Mouse (Mus musculus): ENCODE results near the gene Coq10a. TPM values are rescaled to one million over a fixed set of nuclear protein-coding genes. Genes with fewer than 3 reads are reported as not detected.

Gene Coq10a
- polyA plus RNA-seq, 1 experiment from 2014 or later: 15.6 TPM

GRCm38 (mm10) chr10:128377940-128378448, 9.2 kb upstream of the Coq10a start:
- 52% methylated on average over 14 of the region's 14 CpGs for WGBS
- ATAC-seq (ENCODE audit: low read depth): no peak
- peaks cover 8% of the 10 kb centered on the region for H3K4me1 ChIP-seq (ENCODE audit: control insufficient read depth, insufficient read depth, low read length)
- peak overlapping the region; percentile 97 for H3K27ac ChIP-seq (replicated peaks; ENCODE audit: low read depth, low read length)
- no peak for DNase-seq (ENCODE audit: low spot score)
- H3K4me3 ChIP-seq (ENCODE audit: low read depth, low read length): peak overlapping the region; percentile 75
- peak overlapping the region; percentile 74 for H3K4me2 ChIP-seq (ENCODE audit: low read depth, low read length)
- no peaks in the 10 kb centered on the region for H3K27me3 ChIP-seq (replicated peaks; ENCODE audit: control insufficient read depth, insufficient read depth, low read length)
- peak overlapping the region; percentile 96 for H3K9ac ChIP-seq (ENCODE audit: low read depth, low read length)
- H3K36me3 ChIP-seq (ENCODE audit: control insufficient read depth, insufficient read depth, low read length): peaks cover 46% of the 10 kb centered on the region
- no peaks in the 10 kb centered on the region for H3K9me3 ChIP-seq (ENCODE audit: control insufficient read depth, low read length)

GRCm38 (mm10) chr10:128377222-128377939, 8.6 kb upstream of the Coq10a start:
- Histone ChIP-seq H3K4me1 (ENCODE audit: control insufficient read depth, insufficient read depth, low read length) (peaks cover 8% of the 10 kb centered on the region), H3K9me3 (ENCODE audit: control insufficient read depth, low read length) (no peaks in the 10 kb centered on the region), H3K36me3 (ENCODE audit: control insufficient read depth, insufficient read depth, low read length) (peaks cover 40% of the 10 kb centered on the region), H3K27ac (replicated peaks; ENCODE audit: low read depth, low read length) (peak overlapping the region; percentile 97), H3K4me3 (ENCODE audit: low read depth, low read length) (peak overlapping the region; percentile 75), H3K4me2 (ENCODE audit: low read depth, low read length) (peak overlapping the region; percentile 74), H3K9ac (ENCODE audit: low read depth, low read length) (peak overlapping the region; percentile 96), H3K27me3 (replicated peaks; ENCODE audit: control insufficient read depth, insufficient read depth, low read length) (no peaks in the 10 kb centered on the region)
- ATAC-seq (ENCODE audit: low read depth) (peak; percentile 71), DNase-seq (ENCODE audit: low spot score) (peak; percentile 72)
- 1% methylated on average over 17 of the region's 47 CpGs for WGBS

GRCm38 (mm10) chr10:128376455-128377211, 7.8 kb upstream of the Coq10a start, which contains the start of gene Ankrd52:
Gene Ankrd52 (plus strand): TSS chr10:128377115.
- under 1% methylated on average over 32 of the region's 73 CpGs for WGBS

GRCm38 (mm10) chr10:128376099-128376454, 7.3 kb upstream of the Coq10a start:
- 44% methylated on average over 4 of the region's 4 CpGs for WGBS
- ATAC-seq (ENCODE audit: low read depth): no peak

More at GRCm38 (mm10) chr10:128376455-128377211, 7.8 kb upstream of the Coq10a start, which contains the start of gene Ankrd52:
- peaks cover 8% of the 10 kb centered on the region for H3K4me1 ChIP-seq (ENCODE audit: control insufficient read depth, insufficient read depth, low read length)
- H3K9ac ChIP-seq (ENCODE audit: low read depth, low read length): peak within 1 kb of the TSS; percentile 96
- ATAC-seq (ENCODE audit: low read depth) (peak; percentile 93), DNase-seq (ENCODE audit: low spot score) (peak; percentile 87)
- peak within 1 kb of the TSS; percentile 74 for H3K4me2 ChIP-seq (ENCODE audit: low read depth, low read length)
- H3K27ac ChIP-seq (replicated peaks; ENCODE audit: low read depth, low read length): peak within 1 kb of the TSS; percentile 97
- H3K4me3 ChIP-seq (ENCODE audit: low read depth, low read length): peak within 1 kb of the TSS; percentile 75
- no peaks in the 10 kb centered on the region for H3K27me3 ChIP-seq (replicated peaks; ENCODE audit: control insufficient read depth, insufficient read depth, low read length)
- peaks cover 33% of the 10 kb centered on the region for H3K36me3 ChIP-seq (ENCODE audit: control insufficient read depth, insufficient read depth, low read length)
- no peaks in the 10 kb centered on the region for H3K9me3 ChIP-seq (ENCODE audit: control insufficient read depth, low read length)

GRCm38 (mm10) chr10:128374393-128374792, 5.6 kb upstream of the Coq10a start:
- H3K4me1 ChIP-seq (ENCODE audit: control insufficient read depth, insufficient read depth, low read length): peaks cover 8% of the 10 kb centered on the region
- H3K36me3 ChIP-seq (ENCODE audit: control insufficient read depth, insufficient read depth, low read length): peaks cover 12% of the 10 kb centered on the region
- no peak overlapping the region for H3K4me3 ChIP-seq (ENCODE audit: low read depth, low read length)
- no peaks in the 10 kb centered on the region for H3K27me3 ChIP-seq (replicated peaks; ENCODE audit: control insufficient read depth, insufficient read depth, low read length)
- ATAC-seq (ENCODE audit: low read depth) (no peak), DNase-seq (ENCODE audit: low spot score) (no peak)
- 77% methylated on average over 6 of the region's 6 CpGs for WGBS
- H3K9ac ChIP-seq (ENCODE audit: low read depth, low read length): no peak overlapping the region
- no peak overlapping the region for H3K4me2 ChIP-seq (ENCODE audit: low read depth, low read length)
- H3K27ac ChIP-seq (replicated peaks; ENCODE audit: low read depth, low read length): no peak overlapping the region
- no peaks in the 10 kb centered on the region for H3K9me3 ChIP-seq (ENCODE audit: control insufficient read depth, low read length)

More at GRCm38 (mm10) chr10:128376099-128376454, 7.3 kb upstream of the Coq10a start:
- Histone ChIP-seq H3K27ac (replicated peaks; ENCODE audit: low read depth, low read length) (peak overlapping the region; percentile 97), H3K4me3 (ENCODE audit: low read depth, low read length) (peak overlapping the region; percentile 75), H3K9ac (ENCODE audit: low read depth, low read length) (peak overlapping the region; percentile 96), H3K36me3 (ENCODE audit: control insufficient read depth, insufficient read depth, low read length) (peaks cover 28% of the 10 kb centered on the region), H3K4me1 (ENCODE audit: control insufficient read depth, insufficient read depth, low read length) (peaks cover 8% of the 10 kb centered on the region), H3K9me3 (ENCODE audit: control insufficient read depth, low read length) (no peaks in the 10 kb centered on the region), H3K27me3 (replicated peaks; ENCODE audit: control insufficient read depth, insufficient read depth, low read length) (no peaks in the 10 kb centered on the region), H3K4me2 (ENCODE audit: low read depth, low read length) (peak overlapping the region; percentile 74)
- DNase-seq (ENCODE audit: low spot score): no peak

- 73% methylated on average over 6 of the region's 6 CpGs for WGBS
Measured at GRCm38 (mm10) chr10:128372989-128373748, 4.4 kb upstream of the Coq10a start.

GRCm38 (mm10) chr10:128372142-128372541, 3.3 kb upstream of the Coq10a start:
- no peaks in the 10 kb centered on the region for H3K9me3 ChIP-seq (ENCODE audit: control insufficient read depth, low read length)
- WGBS: 83% methylated on average over 5 of the region's 5 CpGs
- H3K27ac ChIP-seq (replicated peaks; ENCODE audit: low read depth, low read length): no peak overlapping the region
- no peaks in the 10 kb centered on the region for H3K27me3 ChIP-seq (replicated peaks; ENCODE audit: control insufficient read depth, insufficient read depth, low read length)
- peaks cover 4% of the 10 kb centered on the region; the same call in 1 of the 2 replicates for H3K4me1 ChIP-seq (ENCODE audit: control insufficient read depth, insufficient read depth, low read length)
- H3K9ac ChIP-seq (ENCODE audit: low read depth, low read length): no peak overlapping the region
- DNase-seq (ENCODE audit: low spot score) (no peak), ATAC-seq (ENCODE audit: low read depth) (no peak)
- H3K4me3 ChIP-seq (ENCODE audit: low read depth, low read length): no peak overlapping the region
- no peaks in the 10 kb centered on the region for H3K36me3 ChIP-seq (ENCODE audit: control insufficient read depth, insufficient read depth, low read length)
- no peak overlapping the region for H3K4me2 ChIP-seq (ENCODE audit: low read depth, low read length)

More at GRCm38 (mm10) chr10:128372989-128373748, 4.4 kb upstream of the Coq10a start:
- Histone ChIP-seq H3K36me3 (ENCODE audit: control insufficient read depth, insufficient read depth, low read length) (no peaks in the 10 kb centered on the region), H3K9me3 (ENCODE audit: control insufficient read depth, low read length) (no peaks in the 10 kb centered on the region), H3K27ac (replicated peaks; ENCODE audit: low read depth, low read length) (no peak overlapping the region), H3K27me3 (replicated peaks; ENCODE audit: control insufficient read depth, insufficient read depth, low read length) (no peaks in the 10 kb centered on the region), H3K4me3 (ENCODE audit: low read depth, low read length) (no peak overlapping the region), H3K4me2 (ENCODE audit: low read depth, low read length) (no peak overlapping the region), H3K9ac (ENCODE audit: low read depth, low read length) (no peak overlapping the region), H3K4me1 (ENCODE audit: control insufficient read depth, insufficient read depth, low read length) (peaks cover 3% of the 10 kb centered on the region)
- DNase-seq (ENCODE audit: low spot score) (no peak), ATAC-seq (ENCODE audit: low read depth) (no peak)

- ATAC-seq (ENCODE audit: low read depth) (no peak), DNase-seq (ENCODE audit: low spot score) (no peak)
- no peak overlapping the region for H3K4me3 ChIP-seq (ENCODE audit: low read depth, low read length)
- H3K4me2 ChIP-seq (ENCODE audit: low read depth, low read length): no peak overlapping the region
- 51% methylated on average over 4 of the region's 4 CpGs for WGBS
- peaks cover 4% of the 10 kb centered on the region; the same call in 1 of the 2 replicates for H3K4me1 ChIP-seq (ENCODE audit: control insufficient read depth, insufficient read depth, low read length)
- no peaks in the 10 kb centered on the region for H3K27me3 ChIP-seq (replicated peaks; ENCODE audit: control insufficient read depth, insufficient read depth, low read length)
- H3K9me3 ChIP-seq (ENCODE audit: control insufficient read depth, low read length): no peaks in the 10 kb centered on the region
- H3K36me3 ChIP-seq (ENCODE audit: control insufficient read depth, insufficient read depth, low read length): no peaks in the 10 kb centered on the region; the same call in 1 of the 2 replicates
- H3K9ac ChIP-seq (ENCODE audit: low read depth, low read length): no peak overlapping the region
- H3K27ac ChIP-seq (replicated peaks; ENCODE audit: low read depth, low read length): no peak overlapping the region
Measured at GRCm38 (mm10) chr10:128370601-128371000, 1.8 kb upstream of the Coq10a start.

Measured in embryonic facial prominence, embryonic 14.5 days (tissue).